Mouse (Mus musculus) urinary bladder, adult 18-20 months (tissue): Measurements from ENCODE around the gene Tet3.
"Not testable (repeated sequence)": the region's sequence is repeated elsewhere in the genome, so short reads cannot be mapped to it uniquely, and the experiment has no call there.

ENCODE experiments used
- DNase-seq, 2 experiments: peaks; one replicate each; pipeline ENCODE4 v3.0.0; 2022; ENCODE audit warnings: low spot score in 2 of 2, mixed read lengths in 2 of 2

Tet3 gene

GRCm38 (mm10) chr6:83373704-83374300 is 85.1 kb downstream of the Tet3 start:
- no peak for DNase-seq

- DNase-seq, result no peak
These were observed 87.5 kb downstream of the Tet3 start for GRCm38 (mm10) chr6:83371350-83371749.

DNA sequence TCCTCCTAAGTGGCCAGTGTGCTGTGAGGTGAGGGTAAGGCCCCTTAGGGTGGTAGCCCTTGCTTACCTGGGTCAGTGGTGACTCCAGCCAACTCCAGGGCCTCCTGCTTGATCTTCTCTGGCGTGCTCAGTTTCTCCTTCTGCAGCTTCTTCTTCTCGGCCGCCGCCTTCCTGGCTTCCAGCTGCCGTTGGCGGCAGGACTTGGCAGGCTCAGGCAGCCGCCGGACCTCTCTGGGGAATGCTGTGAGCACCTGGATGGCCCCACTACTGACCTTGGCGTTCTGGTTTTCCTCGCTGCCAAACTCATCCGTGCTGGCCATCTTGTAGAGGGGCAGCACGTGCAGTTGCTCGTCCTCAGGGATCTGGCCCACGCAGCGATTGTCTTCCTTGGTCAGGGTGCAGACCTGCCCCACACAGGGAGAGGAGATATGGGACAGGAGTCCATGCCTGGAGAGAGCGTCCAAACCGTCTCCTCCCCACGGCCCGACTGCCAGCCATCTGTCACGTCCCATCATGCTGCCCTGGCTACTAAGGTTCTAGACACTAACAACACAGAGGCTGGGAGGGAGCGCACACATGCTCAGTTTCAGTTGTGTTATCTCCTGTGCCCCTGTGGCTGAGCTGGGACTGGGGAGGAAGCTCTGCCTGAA is 88.4 kb downstream of the Tet3 start:
- DNase-seq, result no peak

GRCm38 (mm10) chr6:83363075-83363474 is 95.8 kb downstream of the Tet3 start:
- no peak for DNase-seq

DNA sequence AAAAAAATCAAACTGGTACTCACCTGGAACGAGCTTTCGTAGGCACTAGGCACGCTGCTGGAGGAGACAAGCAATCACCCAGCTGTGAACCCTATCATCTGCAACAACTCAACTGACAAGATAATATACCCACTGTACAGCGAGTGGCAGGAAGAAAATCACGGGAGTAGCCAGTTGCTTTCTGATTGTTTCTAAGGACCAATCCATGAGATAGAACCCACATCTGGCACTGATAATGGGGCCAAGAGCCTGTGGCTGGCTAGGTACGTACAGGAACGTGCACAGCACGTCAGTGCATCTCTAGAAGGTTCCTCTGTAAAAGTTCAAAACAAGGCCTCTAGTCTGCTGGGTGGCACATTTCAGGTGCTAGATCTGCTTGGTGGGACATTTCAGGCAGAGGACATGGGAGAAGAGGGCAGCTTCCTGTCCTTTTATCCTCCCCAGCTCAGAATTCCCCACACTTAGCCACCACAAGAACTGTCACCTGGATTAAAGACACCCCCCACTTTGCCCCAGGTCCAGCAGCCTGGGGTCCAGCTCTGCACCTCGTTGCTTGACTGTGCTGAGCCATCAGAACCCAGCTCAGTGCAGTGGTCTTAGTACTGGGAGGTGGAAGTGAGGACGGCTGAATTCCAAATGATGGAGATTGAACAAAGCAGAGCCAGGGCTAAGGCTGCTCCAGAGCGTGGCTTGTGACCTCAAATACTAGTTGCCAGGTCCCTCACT is 97.2 kb downstream of the Tet3 start:
- DNase-seq, result no peak

DNA sequence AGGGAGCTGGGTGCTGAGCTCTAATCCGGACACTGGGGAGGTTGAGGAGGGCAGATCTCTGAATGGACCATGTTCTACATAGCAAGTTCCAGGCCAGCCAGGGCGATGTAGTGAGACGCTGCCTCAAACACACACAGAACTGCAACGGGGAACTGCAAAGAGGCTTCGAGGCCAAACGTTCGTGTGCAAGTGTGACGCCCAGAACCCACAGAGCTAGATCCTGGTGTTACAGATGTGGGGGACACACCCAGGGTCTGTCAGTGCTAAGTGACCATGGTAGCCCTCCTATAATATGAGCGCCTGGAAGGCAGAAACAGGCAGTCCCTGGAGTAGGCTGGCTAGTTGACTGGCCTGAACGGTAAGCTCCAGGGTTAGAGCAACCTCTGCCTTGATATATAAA is 101.4 kb downstream of the Tet3 start:
- DNase-seq, result no peak

DNA sequence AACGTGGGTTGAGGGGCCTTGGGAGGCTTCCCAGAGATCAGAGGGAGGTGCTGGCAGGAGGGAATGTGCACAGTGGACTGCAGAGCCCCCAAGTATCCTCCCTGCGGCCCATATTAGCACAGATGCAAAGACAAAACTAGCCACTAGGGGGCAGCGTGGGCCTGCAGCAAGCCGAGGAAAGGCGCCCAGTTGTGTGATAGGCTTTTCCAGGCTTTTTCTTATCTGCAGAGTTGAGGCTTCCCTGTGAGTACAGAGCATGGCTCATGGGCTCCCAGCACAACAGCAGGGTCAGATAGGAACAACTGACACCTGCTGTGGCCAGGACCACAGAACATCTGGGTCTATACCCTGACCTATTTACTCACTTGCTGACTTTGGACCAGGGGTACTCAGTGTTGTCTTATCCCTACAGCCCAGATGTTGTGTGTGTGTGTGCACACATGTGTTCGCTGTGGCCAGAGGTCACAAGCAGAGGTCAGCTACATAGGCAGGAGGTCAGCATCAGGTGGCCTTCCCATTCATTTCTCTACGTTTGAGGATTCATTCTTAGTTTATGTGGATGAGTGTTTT is 102.2 kb downstream of the Tet3 start:
- peak; percentile 56 to 62 for DNase-seq

DNA sequence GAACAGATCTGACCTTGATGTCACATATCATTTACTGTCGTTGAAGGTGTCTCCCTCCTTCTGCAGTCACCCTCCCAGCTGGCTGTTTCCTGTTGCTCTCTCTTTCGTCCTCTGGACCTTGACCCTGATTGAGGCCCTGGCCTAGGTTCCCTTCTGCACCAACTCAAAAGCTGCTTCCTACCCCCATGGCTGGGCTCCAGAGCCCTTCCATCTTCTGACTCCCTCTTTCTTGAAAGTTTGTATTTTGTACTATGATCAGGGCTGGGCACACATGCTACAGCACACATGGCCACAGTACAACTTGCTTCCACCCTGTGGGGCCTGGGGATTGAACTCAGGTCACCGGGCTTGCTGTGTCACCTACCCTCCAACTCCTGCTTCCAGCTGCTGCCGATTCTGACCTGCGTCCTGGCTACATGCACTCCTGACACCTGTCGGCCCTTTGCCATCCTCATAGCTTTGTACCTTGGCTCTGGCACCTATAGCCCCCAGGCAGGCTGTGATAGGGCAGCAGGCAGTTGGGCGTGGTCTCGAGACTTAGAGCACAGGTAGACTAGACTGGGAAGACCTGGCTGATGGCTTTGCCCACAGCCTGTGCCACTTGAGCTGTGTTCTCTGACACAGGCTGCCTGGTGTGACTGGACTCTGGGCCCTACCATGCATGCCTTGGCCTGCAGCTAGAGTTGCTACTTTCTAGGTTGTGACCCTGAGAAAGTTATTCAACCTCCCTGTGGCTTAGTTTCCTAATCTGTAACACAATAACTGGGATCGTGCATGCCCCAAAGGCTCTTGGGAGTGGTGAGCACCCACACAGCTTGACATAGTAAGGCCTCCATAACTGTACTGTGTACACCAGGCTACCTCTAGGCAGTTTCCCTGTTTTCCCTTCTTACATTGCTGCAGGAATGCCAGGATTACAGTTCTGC is 103.8 kb downstream of the Tet3 start:
- no peak for DNase-seq

GRCm38 (mm10) chr6:83352666-83353410 is 106.0 kb downstream of the Tet3 start:
- no peak for DNase-seq

DNA sequence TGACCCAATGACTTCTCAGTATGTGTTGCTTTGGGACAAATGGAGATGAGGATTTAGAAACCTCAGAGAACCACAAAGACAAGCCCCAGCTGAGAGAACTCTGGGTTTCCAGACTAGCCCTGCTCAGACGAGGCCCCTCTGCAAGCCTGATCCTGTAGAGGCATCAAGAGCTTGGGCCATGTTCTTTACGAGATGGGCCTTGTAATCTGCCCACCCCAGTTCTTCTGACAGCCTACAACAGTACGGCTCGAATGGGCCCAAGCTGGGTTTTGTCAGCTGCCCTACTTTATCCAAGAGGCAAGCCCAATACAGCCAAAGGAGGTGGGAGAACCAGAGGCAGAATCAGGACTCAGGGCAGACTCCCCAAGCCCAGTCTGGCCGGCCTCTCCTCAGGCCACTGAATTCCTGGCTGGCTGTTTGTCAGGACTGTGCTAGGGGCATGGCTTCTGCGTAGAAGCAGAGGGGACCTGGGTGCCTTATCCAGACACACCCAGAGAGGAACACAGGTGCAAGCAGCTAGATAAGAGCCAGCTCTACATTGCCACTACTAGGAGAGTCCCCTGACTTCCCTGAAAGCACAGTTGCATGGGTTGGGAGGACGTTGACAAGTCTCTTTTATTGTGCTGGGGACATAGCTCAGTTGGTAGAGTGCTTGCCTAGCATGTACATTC is 107.3 kb downstream of the Tet3 start:
- DNase-seq, result no peak

DNA sequence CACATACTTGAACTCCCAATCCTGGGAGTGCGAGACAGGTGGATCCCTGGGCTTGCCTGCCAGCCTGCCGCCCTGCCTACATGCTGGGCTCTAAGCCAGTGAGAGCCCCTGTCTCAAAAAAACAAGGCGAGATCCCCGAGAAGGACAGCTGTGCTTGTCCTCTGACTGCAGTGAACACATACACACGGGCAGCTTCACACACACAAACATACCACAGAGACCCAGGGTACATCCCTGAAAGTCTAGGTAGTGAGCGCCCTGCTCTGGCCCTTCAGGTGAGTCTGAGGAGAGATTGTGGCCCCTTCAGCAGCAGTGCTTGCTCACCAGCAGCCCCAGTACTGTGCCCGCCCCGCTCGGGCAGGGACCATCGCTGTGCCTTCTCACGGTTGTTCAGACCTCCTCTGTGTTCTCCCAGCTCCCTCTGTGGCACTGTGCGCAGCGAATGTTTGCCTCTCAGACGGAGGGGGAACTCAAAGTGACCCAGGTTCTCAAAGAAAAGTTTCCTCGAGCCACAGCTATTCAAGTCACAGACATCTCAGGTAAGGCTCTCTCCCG is 108.0 kb downstream of the Tet3 start:
- DNase-seq, result no peak

DNA sequence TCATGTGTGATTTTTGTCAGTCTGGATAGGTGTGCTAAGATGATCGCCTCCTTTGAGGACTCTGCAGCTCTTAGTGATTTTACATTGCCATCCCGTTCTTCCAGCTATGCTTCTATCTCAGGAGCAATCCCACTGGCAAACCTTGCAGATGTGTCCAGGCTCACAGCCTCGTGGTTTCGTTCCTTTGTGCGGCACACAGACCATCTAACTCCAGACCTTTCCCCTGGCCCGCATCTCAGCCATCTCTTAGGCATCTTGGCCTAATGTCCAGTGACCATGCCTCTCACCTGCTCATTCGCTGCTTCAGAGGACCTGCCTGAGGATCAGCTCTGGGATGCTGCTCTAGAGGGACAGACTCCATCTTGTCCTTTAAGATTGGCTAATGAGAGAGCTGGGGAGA is 108.7 kb downstream of the Tet3 start:
- DNase-seq, result no peak

- DNase-seq, result peak; percentile 85 to 98
These were observed 109.5 kb downstream of the Tet3 start for GRCm38 (mm10) chr6:83349274-83349958.

- DNase-seq, result no peak
These were observed 110.0 kb downstream of the Tet3 start, which contains the start of gene Bola3 for GRCm38 (mm10) chr6:83348873-83349272. TSS of gene Bola3 (plus strand) at chr6:83349147.

DNA sequence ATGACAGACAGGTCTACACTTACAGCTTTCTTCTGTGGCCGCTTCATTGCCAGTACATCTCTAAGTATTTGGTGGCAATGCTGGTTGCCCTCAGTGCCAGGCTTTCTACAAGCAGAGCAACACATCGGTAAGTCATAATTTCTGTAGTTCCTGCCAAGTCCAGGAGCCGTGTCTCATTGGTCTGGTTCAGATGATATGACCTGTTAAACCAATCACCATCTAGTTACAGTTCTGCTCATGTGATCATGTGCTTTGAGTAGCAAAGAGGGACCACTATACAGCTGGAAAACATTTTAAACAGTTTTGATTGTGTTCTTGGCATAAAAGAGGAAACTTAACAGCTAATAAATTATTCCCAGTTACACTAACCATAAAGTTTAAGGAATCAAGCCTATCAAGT is 111.0 kb downstream of the Tet3 start:
- DNase-seq, result no peak

DNA sequence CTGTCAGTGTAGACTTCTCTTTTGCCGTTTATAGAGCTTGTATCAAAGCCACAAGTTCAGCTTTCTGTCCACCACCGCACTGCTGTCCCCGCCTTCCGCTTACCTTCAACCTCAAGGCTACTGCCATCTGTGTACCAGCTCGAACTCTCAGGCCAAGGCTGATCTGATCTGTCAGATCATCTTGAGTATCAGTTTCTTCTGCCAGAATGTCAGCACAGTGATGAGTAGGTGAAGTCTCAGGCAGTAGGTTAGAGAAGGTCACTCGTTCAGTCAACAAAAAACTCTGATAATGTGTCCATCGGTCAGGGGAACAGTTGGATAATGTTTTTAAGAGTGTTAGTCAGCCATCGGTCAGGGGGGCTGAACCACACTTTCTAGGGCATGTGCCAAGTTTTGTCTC is 113.6 kb downstream of the Tet3 start:
- not testable (repeated sequence) for DNase-seq

- DNase-seq, result no peak
These were observed 115.9 kb downstream of the Tet3 start for GRCm38 (mm10) chr6:83342957-83343356.

- no peak for DNase-seq
These were observed 117.5 kb downstream of the Tet3 start for GRCm38 (mm10) chr6:83341387-83341786.

DNA sequence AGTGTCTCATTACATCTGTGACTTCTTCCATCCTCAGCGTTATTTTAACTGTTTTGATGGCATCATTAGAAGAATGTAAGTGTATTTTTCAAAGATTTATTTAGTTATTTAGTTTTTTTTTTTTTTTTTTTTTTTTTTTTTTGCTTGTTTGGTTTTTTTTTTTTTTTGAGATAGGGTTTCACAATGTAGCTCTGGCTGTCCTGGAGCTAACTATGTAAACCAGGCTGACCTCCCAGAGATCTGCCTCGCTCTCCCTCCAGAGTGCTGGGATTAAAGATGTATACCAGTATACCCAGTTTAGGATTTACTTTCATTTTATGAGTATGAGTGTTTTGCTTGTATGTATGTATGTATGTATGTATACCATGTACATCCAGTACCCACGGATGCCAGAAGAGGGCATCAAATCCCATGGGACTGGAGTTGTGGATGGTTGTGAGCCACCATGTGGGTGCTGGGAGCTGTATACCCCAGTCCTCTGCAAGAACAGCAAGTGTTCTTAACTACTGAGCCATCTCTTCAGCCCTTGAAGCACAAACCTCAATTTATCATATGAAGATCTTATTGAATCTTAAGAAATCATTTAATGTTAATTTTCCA is 131.2 kb downstream of the Tet3 start:
- no peak for DNase-seq
